In genomic region chr7:143190911-143191310, GRCm38 (mm10) we compare ENCODE assay signal across 13 mouse cellular contexts.
"Had no signal": no experiment of that assay in that cellular context is flagged by ENCODE, and none has a peak within 500 bp of the region (broad histone marks: within the 10 kb centered on the region; RNA-seq: fewer than 3 reads in every experiment).

No protein-coding gene starts in this region.

- H3K4me3 ChIP-seq: layer of hippocampus, adult 2 months; liver, embryonic 15.5 days; midbrain, embryonic 15.5 days; neural tube, embryonic 13.5 days; stomach, embryonic 15.5 days had no signal

- H3K9ac ChIP-seq: liver, embryonic 15.5 days; midbrain, embryonic 15.5 days; neural tube, embryonic 13.5 days; stomach, embryonic 15.5 days had no signal

- DNase-seq: kidney, adult 8-10 months; left cerebral cortex, postnatal 4 days; lung, postnatal 36 days; right cerebral cortex, postnatal 14 days; thymus, postnatal 4 days had no signal

- H3K36me3 ChIP-seq: liver, embryonic 15.5 days; midbrain, embryonic 15.5 days; neural tube, embryonic 13.5 days; stomach, embryonic 15.5 days had no signal

- ATAC-seq: lung, postnatal 0 days; midbrain, embryonic 15.5 days had no signal

- H3K4me2 ChIP-seq: liver, embryonic 11.5 days; liver, embryonic 15.5 days; midbrain, embryonic 15.5 days; neural tube, embryonic 13.5 days; stomach, embryonic 15.5 days had no signal

- H3K9me3 ChIP-seq: liver, embryonic 15.5 days; midbrain, embryonic 15.5 days; neural tube, embryonic 13.5 days; stomach, embryonic 15.5 days had no signal

- H3K27me3 ChIP-seq: liver, embryonic 15.5 days; midbrain, embryonic 15.5 days; neural tube, embryonic 13.5 days; stomach, embryonic 15.5 days had no signal

- H3K4me1 ChIP-seq: liver, embryonic 15.5 days; midbrain, embryonic 15.5 days; stomach, embryonic 15.5 days had no signal

- H3K27ac ChIP-seq: kidney, postnatal 0 days; layer of hippocampus, adult 2 months; liver, embryonic 15.5 days; midbrain, embryonic 15.5 days; neural tube, embryonic 13.5 days; stomach, embryonic 15.5 days had no signal
